Mouse (Mus musculus): ENCODE results near the gene Spty2d1.

DNA sequence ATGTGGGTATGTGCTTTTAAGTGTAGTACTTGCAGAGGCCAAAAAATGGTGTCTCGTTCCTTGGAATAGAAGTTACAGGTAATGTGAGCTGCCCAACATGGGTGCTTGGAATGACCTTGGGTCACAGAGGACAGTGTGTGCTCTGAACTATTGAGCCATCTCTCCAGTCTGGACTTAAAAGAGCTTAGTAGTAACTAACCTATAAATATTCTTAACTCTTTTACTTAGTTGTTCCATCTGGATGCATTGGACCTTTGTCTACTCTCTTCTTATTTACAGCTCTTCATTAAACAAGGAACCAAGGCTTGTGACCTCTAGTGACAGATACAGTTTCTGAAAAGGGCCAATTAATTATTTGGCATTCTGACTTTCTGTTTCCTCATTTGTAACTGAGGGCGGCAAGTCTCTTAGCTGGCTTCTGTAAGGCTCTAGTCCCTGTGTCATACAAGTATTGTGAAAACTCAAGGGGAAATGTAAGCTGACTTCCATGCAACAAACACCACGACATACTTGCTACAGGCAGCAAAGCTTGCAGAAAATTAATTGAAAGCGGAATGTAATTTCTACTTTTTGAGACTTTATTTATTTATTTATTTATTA, 26.7 kb upstream of the Spty2d1 start:
- TF ChIP-seq CTCF (IDR thresholded peaks at IDR 0.05; ENCODE audit: borderline replicate concordance, insufficient read depth, low read length) (no peak), POLR2A (IDR thresholded peaks at IDR 0.05; ENCODE audit: low read depth, low read length) (no peak)
